Mouse (Mus musculus) left cerebral cortex, postnatal 10 days (tissue): Measurements from ENCODE around the gene Gm47791. TPM values are rescaled to one million over a fixed set of nuclear protein-coding genes. Genes with fewer than 3 reads are reported as not detected.

Experiments
- DNase-seq, 2 experiments: peaks; one replicate each; pipeline ENCODE4 v3.0.0; 2021 to 2022; ENCODE audit warnings: low spot score in 2 of 2, mixed read lengths in 1 of 2; ENCODE audit errors: extremely low spot score in 1 of 2
- intact Hi-C: fragments of 180-260 bp; cut with DNase I; formaldehyde crosslinking; loops from one replicate; pipeline ENCODE4 v1.15.1; 2025
- total RNA-seq, 2 experiments: library from RNA; stranded (reverse); gene quantifications; 2 replicates each; pipeline ENCODE4 v1.2.3; 2021

Gm47791 gene
- total RNA-seq, 2 experiments from 2014 or later = not detected

DNA sequence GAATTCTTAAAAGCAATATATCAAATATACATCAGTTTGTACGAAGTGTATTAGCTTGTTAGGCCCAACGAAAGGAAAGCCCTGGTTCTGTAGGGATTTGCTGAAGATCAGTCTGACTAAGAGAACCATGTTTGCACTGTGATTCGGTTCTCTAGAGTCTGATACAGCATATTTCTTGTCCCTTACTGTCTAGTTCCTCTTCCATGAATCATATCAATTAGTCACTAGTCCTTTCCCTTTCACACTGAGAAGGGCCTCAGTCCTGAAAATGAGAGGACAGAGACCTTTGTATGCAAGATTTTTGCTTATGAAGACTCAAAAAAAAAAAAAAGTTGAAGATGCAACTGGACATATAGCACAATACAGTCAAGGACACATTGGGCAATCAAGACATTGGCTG is 22.1 kb upstream of the Gm47791 start:
- intact Hi-C loops = no loop called here
- DNase-seq = no peak

DNA sequence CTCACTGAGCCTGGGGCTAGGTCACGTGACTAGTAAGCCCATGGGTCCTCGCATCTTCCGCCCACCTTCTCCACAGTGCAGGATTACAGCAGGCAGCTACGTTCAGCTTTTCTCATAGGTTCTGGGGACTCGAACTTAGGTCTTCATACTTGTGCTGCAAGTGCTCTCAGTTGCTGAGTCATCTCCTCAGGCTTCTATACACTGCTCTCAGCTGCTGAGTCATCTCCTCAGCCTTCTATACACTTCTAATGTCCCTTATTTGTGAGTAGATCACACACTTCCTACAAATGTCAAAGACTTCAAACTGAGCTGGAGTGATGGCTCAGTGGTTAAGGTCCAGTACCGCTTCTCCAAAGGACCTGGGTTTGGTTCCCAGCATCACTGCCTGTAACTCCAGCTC is 21.2 kb upstream of the Gm47791 start:
- intact Hi-C loops = no loop called here

DNA sequence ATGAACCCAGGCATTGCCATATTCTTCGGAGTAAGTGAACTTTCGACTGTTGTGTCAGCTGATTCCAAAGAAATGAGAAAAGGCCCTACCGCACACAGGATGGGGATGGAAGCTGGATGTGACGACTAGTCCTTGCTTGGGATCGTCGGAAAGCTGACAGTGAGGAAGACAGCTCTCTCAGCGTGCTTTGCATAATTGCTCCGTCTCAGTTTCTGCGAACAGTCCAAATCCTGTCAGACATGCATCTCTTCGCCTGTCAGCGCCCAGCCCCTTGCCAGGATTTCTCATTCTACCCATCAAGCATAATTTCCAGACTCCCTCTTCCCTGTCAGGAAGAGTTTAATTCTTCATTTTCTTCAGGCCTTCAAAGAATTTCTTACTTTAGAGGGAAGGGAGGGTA is 20.1 kb upstream of the Gm47791 start:
- intact Hi-C loops = no loop called here
- no peak for DNase-seq

More for the DNA sequence above, 21.2 kb upstream of the Gm47791 start:
- no peak for DNase-seq

DNA sequence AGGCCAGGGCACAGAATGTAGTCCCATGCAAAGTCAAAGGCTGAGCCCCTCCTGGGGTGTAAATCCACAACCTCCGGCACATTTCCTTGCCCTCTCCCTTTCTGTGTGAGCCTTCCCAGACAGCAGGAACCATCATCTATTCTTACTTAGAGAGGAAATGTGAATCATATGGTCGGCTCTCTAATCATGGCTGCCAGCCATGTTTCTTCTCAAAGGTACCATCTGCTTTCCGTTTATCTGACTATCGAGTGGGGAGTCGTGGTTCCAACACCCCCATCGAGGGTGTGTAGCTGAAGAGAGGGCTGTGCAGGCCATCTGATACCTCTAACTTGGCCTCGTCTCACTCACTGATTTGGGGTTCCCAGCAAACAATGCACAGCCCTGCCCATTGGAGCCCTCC is 17.0 kb upstream of the Gm47791 start:
- intact Hi-C loops = loop anchor here (10.0 kb wide), 1 partner anchor 927 kb away; no protein-coding TSS in a partner anchor
- no peak for DNase-seq

DNA sequence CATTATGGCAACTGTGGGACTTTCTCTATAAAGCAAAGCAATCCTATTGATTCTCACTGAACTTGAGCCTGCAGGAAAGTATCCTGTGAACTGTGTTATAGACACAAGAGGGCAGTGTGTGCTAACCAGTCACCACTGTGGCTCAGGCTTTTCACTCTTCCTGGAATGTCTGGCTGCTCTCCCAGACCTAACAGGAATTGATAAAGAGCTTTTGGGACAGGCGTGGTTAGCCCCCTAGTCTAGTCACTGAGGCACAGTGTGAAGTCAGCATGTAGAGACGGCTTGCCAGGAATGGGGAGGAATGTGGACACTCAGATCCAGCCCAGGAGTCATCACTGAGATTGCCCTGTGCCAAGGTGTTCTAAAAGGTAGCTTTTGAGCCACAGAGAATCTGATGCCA is 16.4 kb upstream of the Gm47791 start:
- intact Hi-C loops = loop anchor here (1.0 to 10.0 kb wide), 3 partner anchors 201 to 927 kb away; no protein-coding TSS in a partner anchor
- DNase-seq = peak; percentile 69 to 78

DNA sequence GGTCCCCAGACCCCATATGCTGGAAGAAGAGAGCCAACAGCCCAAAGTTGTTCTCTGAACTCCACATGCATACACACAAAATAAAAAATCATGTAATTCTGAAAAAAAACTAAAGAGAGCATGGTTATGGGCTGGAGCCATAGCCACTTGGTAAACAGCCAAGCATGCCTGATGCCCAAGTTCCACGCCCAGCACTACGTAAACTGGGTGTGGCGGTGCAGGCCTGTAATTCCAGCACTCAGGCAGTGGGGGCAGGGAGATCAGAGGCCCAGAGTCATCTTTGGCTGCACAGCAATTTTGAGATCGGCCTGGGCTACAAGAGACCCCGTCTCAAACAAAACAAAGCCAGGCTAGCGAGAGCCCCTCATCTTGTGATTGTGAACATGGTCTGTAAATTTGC is 14.5 kb upstream of the Gm47791 start:
- intact Hi-C loops = loop anchor here (10.0 kb wide), 1 partner anchor 929 kb away; no protein-coding TSS in a partner anchor
- no peak for DNase-seq

DNA sequence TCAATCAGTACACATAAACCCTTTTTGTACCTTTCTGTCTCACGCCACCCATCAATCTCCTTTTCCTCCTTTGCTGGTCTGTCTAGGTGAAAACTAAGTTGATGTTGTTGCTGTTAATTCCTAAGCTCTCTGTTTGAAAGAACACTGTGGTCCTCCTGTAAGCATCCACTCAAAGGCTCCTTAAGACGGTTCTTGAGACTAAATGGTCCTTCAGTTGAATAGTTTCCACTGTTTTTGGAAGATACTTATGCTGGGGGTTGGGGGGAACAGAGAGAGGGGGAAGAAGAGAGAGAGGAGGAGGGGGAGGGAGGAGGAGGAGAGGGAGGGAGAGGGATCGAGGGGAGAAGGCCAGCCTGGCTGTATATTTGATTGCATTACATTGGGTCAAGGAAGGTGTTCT is 12.5 kb upstream of the Gm47791 start:
- intact Hi-C loops = loop anchor here (10.0 kb wide), 1 partner anchor 931 kb away; no protein-coding TSS in a partner anchor
- DNase-seq = no peak

DNA sequence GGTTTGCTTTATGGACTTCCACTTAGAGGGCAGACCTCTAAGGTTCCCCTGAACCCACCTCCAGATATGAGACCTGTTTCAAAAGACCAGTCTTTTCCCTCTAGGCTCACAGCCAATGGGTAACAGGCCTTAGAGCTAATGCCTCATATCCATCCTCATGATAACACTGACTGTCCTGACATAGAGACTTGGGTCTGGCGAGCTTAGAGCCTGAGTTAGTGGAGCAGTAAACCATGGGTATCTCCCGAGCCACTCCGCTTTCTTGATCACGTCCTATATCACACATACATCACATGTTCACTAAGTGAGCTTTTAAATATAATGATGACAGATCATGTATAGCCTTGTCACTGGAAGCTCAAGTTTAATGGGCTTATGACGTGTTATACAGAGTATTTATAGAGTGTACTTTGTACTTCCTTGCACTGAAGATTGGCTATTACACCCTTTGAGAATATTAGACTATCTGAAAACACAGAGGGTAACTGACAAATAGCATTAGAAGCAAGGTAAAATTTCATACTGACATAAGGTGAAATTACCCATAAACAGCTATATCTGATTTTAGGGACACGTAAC is 8.4 kb upstream of the Gm47791 start:
- DNase-seq = no peak
- intact Hi-C loops = no loop called here

DNA sequence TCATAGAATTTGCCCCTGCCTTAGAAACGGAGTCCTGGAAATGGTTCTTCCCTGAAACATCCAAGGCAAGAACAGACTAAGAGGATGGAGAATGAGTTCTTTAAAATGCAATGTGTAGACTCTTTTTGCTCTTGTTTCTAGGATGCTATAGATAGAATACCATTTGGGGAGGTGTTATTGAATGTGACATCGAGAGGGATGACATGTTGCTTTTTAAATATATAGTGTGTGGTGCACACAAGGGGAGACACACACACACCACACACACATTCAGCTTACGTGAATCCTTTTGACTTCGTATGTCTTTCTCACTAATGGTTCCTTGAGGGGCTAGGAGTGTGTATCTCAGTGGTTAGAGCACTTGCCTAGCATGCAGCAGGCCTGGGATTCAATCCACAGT is 4.2 kb upstream of the Gm47791 start:
- no peak for DNase-seq
- intact Hi-C loops = no loop called here

DNA sequence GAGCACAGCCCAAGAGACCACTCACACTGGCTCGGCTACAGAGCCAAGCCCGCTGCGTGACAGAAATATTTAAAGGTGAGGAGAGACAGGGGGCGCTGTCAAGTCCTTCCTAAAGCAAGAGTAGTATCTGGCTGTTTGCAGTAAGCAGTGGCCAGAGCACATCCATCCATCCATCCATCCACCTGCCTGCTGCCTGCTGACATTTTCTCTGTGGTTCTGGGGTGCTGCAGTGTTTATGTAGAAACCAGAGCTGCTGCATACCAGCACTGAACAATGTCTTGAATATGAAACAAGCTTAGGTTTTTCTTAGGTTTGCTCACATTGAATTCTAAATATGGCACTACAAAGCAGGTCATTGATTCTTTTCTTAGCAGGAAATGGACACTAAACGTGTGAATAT is 2.2 kb upstream of the Gm47791 start:
- intact Hi-C loops = no loop called here
- DNase-seq = no peak

DNA sequence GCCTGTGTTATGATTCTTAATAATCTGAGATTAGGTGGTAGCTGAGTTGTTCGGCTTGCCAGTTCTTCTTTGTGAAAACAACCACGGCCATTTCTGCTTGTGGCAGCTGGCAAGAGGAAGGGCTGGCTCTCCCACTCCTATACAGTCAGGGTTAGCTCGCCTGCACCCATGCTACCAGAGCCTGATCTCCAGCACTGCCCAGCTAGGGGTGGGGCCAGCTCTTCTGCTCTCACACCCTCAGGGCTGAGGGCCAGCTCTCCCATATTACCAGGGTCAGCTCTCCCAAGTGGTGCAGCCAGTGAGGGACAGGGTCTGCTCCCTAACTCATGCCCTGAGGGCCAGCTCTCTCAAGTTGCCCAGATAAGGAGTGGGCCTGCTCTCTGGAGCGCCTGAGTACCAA is 1.4 kb upstream of the Gm47791 start:
- DNase-seq = no peak
- intact Hi-C loops = no loop called here

DNA sequence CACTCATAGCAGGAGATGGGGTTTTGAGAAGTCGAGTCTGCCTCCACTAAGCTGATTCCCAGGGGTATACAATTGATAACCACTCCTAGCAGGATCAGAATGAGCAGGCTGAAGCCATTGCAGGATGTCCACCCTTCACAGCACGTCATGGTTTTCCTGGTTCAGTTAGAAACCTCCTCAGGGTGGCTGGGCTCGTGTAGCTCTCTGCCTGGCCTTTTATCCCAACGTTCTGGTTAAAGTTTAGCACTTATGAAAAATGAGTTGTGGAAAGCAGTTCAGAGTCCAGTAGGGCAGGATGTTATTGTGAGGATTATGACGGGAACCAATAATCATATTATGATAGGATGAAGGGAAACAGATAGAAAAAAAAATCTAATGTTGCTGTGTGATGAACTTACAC is 2.8 kb downstream of the Gm47791 start, which contains the start of gene Tm4sf20:
Tm4sf20 (minus strand) TSS at position 193 of the 400 bp plus-strand sequence.
- intact Hi-C loops = no loop called here
- no peak for DNase-seq

DNA sequence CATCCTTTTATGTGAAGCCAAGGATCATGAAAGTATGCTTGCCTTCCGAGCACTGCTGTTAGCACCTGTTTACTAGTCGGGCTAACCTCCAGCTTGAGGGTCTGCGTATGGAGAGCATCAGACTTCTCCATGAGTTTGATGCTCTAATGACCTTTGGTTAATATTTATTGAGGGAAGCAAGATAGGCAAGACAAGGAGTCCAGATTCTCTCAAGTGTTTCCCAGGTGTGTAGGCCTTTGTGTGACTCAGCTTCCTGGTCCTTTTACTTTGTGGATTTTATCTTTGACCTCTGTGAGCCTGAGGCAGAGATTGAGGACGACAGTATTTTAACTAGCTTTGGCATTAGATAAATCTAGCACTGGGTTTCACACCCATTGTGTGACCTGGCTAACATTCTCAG is 4.4 kb downstream of the Gm47791 start:
- intact Hi-C loops = no loop called here
- no peak for DNase-seq

DNA sequence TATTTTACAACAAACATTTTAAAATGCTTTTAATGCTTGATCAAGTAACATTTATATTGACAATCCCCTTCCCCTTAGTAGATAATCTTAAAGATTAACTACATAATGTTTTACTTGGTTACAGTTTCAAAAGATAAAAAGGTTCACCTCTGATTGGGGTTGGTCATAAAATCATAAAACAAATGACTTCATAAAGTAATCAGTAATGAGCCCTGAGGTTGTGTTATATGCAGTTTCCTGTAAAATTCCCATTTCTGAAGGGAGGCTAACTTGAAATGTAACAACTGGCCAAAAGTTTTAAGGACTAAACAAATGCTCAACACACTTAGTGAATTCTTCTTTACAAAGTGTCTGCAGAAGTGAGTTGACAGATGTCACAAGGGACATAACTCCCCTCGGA is 4.8 kb downstream of the Gm47791 start:
- intact Hi-C loops = no loop called here
- DNase-seq = no peak

DNA sequence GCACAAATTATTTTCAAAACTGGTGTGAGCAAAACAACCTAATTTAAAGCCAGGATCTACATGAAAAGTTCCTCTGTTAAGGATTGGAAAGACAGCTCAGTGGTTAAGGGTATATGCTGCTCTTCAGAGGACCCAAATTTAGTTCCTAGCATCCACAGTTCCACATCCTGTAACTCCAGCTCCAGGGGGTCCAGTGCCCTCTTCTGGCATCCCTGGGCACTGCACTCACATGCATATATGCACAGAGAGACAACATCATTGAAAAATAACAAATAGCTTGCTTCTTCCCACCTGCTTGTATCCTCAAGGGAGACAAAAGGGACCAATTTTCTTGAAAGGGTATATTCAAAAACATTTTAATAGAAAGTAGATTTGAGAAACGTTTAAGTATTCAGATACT is 8.8 kb downstream of the Gm47791 start:
- no peak for DNase-seq
- intact Hi-C loops = no loop called here

DNA sequence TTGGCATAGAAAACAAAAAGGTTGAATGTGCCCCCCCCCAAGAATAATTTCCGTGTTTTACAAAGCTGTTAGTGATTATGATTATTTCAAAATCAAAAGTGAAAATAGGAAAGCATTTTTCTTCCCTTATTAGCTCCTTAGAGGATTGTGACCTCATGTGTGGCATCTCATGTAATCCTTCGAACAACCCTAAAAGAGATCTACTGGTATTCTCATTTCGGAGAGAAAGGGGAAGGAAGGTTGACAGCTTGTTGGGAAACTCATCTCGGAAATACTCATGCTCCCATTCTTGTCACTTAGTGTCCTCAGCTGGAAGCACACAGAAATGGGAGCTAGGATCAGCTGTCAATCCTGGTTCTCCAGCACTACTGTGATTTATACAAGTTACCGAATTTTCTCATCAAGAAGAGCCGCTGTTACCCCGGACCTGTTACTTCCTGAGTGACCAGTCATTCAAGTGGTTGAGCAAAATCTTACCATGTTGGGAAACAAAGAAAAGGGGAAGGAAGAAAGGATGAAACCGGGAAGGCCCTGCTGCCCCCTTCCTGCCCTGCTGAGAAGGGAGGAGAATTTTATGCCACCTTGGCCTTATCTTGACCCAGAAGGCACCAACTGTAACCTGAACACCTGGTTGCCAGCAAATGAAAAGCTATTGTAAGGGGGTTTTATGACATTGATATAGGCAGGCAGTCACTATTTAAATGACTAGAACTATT is 9.4 kb downstream of the Gm47791 start:
- intact Hi-C loops = no loop called here
- no peak for DNase-seq

DNA sequence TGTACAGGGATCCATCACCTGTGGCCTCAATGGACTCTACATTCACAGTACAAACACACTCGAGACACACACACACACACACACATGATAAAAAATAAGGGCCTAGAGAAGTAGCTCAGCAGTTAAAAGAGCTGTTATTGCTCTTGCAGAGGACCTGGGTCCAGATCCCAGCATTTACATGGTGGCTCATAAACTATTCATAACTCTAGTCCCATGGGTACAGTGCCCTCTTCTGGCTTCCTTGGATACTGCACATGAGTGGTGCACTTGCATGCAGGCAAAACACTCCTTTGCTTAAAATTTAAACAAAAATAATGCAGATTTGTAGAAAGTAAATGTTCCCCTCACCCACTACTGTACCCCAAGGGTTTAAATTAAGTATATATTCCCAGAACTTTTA is 11.5 kb downstream of the Gm47791 start:
- DNase-seq = no peak
- intact Hi-C loops = no loop called here

DNA sequence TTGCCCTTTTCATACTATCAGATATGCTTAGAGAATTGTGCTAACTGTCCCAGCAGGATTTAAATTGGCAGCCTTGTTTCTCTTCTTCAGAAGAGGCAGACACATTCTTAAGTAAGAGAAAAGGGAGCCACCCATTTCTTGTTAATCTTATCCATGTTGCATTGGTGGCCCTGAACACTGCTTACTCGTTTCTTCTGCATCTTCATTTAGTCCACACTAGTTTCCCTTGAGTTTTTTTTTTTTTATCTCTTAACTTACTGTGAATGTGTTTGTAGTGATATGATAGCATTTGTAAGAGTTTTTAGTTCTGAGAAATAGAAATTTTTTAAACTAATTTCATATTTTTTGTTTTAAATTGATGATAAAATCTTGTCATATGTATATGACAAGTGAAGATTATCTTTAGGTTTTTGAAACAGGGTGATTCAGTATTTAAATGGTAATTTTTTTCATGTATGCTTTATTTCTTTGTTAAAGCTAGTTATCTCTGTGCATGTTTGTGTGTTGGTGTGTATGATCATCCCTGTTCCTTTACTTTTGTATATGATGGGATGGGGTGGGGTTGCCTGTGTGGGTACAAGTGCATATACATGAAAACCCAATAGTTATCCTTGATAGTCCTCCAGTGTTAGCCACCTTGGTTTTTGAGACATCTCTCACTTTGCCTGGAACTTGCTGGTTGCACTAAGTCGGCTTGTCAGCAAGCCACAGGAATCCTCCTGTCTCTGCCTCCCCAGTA is 23.2 kb downstream of the Gm47791 start:
- intact Hi-C loops = no loop called here
- DNase-seq = no peak

DNA sequence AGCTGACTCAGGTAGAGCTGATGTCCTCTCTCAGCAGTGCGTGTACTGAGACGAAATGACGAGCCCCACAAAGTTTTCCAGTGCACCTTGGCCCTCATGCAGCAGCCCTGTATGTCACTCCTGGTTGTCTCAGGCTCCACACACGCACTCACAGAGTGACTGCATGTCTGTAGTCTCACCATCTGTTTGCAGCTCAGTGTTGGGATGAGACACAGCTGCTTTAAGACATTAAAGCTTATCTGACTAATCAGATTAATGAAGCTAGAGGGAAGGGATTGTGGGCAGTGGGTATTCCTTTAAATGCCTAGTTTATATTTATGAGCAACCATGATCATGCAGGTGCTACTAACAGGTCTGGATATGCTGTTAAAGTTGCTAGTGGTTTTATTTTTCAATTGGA is 24.6 kb downstream of the Gm47791 start:
- no peak for DNase-seq
- intact Hi-C loops = no loop called here

DNA sequence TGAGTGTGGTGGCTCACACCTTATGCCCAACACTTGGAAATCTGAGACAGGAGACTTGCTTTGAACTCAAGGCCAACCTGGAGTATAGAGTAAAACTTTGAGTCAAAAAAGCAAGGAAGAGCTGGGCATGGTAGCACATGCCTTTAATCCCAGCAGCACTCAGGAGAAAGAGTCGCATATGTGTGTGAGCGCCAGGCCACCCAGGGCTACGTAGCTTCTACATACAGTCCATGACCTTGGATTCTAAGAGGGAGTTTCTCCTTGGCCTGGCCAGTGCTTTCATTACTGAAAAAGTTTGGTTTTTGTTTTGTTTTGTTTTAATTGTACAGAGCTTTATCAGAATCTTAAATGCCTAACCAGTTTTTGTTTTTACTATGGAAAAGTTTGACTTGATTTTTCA is 27.1 kb downstream of the Gm47791 start:
- intact Hi-C loops = no loop called here
- DNase-seq = no peak
